Mouse (Mus musculus) spleen, postnatal 36 days (tissue): Measurements from ENCODE around the gene Tmem140.

Experiments
- DNase-seq, 2 experiments: peaks; one replicate each; pipeline ENCODE4 v3.0.0; 2022; ENCODE audit warnings: low spot score in 2 of 2, mixed read lengths in 1 of 2

Gene Tmem140

DNA sequence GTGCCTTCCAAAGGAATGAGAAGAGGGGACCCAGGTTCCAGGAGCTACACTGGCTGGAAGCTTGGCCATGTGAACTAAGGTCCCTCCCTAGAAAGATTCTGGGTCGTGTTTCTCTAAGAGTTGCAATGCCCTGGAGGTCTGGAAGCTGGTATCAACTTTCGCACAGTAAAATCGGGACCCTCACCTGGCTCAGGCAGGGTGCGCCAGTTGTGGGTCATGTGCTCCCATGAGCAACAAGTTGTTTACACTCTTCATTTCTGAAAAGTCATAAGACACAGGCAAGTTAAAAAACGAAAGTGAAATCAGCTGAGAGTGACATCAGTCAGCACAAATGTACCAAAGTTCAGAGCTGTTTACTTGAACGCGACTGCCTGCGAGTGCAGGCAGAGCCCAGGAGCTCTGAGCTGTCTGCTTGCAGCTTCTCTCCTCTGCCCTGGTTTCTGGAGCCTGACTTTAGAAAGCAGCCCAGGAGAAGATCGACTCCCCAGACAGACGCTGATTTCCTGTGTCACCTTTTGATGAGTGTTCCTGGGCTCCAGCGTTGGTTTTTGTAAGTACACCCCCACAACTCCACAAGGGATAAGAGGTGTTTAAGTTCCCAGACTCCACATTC lies at the start of gene Tmem140:
Gene Tmem140 (plus strand): TSS at position 356 of the 613 bp plus-strand sequence.
- DNase-seq, result peak; percentile 48 to 64

DNA sequence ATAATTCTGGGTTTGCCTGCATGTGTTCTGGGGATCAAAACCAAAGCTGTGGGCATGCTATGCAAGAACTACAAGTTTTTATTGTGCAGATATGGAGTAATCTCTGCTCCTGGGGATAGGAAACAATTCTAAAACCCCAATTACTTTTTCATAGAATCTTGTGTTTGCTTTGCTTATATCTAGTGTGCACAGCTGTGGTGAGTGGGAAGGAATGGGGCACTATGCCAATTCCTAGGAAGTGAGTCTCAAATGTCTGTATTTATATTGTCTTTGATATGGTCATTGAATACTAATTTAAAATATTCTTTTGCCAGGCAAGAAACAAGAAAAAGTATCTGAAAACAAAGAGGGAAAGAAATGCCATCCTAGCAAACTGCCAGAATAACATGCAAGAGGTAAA lies 38.5 kb upstream of the Tmem140 start:
- DNase-seq, result no peak

DNA sequence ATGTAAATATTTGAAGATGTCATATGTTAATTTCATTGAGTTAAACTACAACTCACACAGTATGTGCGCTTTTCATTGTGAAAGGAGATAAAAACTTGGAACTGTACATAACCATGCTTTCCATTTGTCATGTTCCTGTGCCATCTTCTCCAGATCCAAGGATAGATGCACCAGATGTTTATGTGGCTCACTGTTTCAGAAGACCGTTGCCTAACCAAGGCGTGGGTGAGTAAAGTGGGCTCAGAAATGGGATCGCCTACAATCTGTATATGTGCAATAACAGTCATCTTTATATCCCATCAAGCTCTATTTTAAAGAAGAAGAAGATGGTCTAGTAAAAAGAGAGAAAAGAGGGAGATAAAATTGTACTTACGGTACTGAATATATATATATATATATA lies 30.6 kb upstream of the Tmem140 start:
- no peak for DNase-seq

DNA sequence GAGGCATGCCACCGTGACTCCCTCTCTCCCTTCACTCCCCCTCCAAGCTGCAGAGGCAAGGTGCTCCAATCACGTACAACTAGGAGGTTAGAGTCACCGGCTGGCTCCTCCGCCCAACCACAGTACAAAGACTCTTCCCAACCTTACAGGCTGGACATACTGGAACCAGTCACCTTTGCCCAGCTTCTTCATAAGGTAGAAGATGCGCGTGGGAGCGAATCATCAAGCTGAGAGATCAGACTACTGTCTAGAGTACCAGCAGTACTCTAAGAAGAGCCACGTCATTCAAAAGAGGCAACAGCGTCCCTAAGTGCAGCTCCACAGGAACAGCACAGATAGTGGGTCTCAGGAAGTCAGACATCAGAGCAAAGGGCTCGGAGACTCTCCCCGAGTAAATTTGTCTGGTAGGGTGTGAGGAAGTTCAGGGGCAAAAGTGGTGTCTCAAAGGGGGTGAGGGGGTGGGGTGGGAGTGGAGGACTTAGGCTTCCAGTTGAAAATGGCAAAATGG lies 1.3 kb upstream of the Tmem140 start:
- no peak for DNase-seq

DNA sequence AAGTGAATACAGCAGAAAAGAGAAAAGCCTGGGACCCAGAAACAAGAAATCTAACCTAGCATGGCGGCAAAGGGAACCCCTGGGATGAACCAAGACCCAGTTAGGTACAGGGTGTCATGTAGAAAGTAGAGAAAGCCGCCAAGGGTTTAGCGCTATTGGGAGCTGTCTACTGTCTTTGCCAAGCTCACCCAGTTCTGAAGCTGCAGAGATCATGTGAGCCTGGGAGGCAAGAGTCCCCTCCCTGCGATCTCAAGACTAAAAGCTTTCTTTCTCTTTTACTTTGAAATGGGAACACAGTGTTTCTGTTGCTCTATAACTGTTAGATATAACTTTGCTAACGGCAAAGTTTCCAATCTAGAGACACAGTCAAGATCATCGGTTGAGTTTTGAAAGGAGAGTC lies 565 bp upstream of the Tmem140 start:
- peak in 1 of 2 experiments; percentile 40 for DNase-seq

DNA sequence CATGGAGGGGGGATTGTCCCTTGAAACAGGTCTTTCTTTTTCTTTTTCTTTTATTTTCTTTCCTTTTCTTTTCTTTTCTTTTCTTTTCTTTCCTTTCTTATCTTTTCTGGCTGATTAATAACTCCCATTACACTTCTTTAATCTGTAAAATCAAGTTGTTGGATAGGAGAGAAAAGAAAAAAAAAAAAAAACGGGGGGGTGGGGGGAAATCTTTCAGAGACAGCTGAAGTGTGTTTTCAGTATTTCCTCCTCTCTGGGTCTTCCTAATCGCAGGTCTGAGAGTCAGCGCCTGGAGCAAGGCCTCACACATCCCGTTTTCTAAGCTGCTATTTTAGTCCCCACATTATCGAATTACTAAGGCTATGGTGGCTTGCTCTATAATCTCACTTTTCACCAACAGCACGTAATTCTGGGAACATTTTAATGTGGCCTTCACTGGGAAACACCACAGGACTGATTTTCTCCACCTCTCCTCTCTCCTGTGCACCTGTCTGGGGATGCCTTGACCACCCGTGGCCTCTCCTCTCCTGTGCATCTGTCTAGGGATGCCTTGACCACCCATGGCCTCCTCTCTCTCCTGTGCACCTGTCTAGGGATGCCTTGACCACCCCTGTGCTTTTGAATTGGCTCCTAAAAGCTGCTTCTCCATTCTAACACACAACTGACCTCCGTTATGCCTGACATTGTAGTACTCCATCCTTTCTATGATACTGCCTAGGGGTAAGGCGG lies 1.0 kb downstream of the Tmem140 start:
- no peak for DNase-seq

DNA sequence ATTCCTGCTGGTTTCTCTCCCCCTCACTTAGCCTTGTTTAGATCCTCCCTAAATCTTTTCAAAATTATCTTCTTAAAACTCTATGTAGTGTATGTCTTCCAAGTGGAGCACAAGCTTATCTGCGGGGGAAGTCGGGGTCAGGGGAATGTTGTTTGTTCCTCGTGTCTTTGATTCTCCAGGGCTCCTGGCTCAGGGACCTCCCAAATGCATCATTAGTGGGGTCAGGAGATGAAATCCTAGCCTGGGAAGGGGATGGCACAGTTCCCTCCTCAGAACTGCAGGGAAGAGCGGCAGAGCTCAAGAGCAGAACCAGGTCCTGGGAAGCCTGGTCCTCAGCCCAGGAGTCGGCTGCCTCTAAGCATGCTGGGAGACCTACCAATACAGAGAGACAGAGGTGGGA lies 2.3 kb downstream of the Tmem140 start:
- DNase-seq, result no peak

DNA sequence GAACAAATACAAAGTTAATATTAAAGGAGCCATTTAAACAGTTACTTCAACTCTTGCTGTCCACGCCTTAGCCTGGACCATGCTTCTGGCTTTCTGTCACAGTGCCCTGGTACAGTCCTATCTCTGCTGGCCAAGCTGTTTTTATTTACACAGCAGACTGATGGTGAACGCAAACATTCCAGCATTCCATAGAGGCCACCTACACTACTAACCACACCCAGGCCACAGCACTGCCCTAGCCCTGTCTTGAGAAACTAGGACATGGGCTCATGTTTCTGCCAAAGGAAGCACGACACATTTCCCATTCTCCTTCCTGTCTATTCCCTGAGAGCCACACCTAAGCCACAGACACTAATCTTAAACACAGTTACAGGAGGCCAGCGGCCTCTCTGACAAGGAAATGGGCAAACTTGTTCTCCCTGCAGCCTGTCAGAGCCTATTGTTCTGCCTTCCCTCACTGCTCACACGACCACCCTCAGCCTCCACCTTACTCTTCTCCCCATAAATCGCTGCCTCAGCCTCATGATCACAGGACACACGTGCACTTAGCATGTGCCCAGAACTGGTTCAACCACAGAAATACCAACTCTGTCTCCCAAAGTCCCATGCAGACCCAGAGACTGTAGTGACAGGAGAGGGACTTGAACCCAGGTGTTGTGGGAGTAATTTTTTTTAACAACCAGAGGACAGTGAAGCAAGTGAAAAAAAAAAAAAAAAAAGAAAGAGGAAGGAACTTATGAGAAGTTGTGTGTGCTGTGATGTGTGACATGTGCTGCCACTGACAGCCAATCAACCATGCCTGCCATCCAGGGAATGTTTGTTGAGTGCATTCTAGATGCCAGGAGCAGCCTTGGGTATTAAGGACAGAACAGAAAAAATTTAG lies 3.0 kb downstream of the Tmem140 start:
- DNase-seq, result no peak

DNA sequence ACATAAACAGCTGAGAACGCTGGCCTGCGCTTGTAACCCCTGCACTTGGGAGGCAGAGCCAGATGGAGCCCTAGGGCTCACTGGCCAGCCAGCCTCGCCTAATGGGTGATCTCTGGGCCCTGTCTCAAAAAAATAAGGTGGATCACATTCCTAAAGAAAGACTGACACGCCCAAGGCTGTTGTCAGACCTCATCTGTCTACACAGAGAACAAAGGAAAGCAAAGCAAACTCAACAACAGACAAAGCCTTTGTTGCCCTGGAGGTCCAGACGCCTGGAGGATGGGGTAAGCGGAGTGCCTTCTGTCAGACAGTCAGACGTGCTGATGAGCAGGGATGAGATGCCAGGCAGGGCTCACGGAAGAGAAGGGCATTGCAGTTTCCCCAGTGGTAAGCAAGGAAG lies 3.8 kb downstream of the Tmem140 start:
- DNase-seq, result no peak

DNA sequence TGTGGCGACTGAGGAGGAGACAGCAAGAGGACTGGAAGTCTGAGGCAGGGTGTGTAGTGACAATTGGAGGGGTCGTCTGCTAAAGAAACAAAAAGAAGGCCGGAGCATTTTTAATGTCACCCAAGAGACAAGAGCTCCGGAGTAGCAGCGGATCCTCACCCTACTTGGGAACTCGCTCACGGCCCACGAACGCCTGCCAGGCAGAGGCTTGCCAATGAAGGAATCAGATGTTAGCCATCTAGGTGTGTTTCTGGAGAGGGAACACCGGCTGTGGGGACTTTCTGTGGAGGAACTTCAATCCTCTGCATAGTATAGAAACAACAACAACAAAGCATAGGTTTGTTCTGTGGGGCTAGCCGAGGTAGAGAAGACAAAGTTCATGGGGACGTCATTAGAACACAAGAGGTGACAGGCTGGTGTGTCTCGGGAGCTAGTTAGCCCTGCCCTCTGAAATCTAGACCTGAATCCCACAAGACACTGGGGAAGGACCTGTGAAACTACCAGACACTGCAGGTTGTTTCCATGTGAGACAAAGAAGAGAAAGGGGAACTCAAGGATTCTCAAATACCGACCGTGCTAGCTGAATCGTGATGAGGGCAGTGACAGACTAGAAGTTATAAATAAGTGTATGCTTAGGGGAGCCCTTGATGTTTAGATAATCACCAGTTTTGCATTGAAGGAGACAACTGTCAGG lies 4.5 kb downstream of the Tmem140 start:
- no peak for DNase-seq

DNA sequence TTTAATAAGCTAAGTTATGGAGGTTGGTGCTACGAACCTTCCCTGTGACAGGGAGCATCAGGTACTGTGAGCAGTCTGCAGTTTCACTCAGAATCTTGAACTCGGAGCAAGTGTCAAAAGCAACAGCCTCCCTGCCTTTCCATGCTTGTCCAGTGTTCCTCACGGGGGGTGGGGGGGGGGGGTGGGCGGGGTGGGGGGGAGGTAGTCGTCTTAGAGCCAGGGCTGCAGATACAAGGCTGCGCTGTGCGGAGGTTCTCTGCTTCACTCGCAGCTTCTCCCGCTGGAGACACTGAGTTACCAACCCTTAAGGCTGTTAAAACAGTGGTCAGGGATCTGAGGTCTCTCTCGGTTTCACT lies 5.0 kb downstream of the Tmem140 start:
- no peak for DNase-seq

DNA sequence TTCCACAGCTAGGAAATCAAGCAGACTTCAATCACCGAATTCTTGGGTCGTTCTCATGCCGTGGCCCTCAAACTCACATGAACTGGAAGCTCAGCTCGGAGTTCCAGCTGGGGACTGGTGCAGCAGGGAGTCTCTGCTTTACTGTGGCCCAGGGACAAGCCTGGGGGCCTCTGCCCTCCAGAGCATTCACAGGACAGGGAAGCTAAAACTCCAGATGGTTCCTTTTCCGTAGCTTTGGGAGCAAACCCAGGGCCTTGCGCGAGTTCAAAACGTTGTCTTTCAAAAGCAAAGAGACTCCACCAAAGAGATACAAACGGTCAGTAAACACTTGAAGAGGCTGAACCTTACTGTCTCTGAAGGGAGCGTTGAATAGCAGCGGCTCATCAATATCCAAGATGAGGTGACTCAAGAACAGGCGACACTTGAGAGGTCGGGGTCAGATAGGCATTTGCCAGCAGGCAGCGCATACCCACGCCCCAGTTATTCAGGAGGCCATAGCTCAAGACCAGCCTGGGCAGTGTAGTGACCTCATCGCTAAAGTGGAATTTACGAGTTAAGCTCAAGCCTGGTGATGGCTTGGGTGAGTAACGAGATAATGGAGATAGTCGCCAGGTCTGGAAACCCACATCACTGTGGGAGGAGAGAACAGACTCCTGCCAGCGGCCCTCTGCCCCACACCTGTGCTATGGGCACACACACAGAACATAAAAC lies 5.7 kb downstream of the Tmem140 start:
- no peak for DNase-seq

DNA sequence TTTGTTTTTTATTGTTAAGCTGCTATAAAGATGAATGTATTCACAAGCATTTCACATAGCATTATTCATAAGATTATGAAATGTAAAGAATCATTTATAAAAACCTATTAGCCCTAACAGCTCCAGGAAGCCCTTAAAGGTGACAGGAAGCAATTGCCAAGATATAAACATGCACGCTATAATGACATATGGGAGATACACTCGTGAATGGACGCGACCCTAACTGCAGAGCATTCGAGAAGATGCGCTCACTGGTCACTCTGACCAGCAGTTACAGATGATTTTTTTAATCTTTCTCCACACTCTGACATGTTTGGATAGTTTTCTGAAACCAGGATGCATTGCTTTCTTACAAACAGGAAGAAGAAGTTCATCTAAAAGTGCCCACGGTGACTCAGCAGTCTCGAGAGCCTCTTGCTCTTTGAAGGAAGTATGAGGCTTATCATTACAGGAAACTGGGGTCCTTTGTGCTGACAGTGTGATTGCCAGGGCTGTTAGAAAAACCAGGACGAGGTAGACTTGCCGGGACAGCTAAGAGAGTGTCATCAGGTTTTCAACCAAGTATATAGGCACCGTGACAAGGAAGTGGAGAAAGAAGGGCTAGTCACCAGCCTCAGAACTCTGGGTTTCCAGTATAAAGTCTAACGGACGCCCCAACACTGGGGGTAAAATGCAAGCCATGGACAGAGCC lies 6.4 kb downstream of the Tmem140 start:
- peak; percentile 53 to 68 for DNase-seq

DNA sequence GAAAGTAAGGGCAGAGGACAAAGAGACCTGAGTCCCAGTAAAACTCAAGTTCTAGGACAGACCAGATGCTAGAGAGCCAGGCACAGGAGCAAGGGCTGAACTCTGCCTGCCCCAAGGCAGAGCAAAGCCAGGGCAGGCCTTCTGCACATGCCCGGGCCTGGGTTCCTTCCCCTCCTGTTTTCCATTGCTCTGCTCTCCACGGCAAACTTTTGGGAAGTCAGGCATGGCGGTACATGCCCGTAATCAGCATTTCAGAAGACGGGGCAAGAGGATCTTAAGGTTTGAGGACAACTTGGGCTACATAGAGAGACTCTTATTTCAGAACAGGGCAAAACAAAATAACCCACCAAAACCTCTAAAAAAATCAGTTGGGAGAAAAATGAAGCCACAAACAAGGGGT lies 7.2 kb downstream of the Tmem140 start:
- no peak for DNase-seq

DNA sequence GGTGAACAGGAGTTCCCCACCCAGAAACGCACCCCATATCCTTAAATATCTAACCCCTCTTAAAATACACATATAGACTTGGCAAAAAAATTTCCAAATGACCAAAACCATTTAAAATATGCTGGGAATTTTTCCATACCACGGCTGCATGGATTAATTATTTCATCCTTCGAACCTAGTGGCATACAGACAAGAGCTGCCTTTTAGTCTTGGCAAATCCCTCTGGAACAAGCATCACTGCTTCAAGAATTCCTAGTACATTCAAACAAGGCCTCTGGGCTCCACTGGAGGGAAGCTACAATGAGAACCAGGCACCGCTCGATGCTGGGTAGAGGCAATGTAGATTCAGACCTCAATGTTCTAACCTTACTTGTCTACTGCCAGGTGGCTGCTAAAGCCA lies 7.8 kb downstream of the Tmem140 start:
- no peak for DNase-seq

DNA sequence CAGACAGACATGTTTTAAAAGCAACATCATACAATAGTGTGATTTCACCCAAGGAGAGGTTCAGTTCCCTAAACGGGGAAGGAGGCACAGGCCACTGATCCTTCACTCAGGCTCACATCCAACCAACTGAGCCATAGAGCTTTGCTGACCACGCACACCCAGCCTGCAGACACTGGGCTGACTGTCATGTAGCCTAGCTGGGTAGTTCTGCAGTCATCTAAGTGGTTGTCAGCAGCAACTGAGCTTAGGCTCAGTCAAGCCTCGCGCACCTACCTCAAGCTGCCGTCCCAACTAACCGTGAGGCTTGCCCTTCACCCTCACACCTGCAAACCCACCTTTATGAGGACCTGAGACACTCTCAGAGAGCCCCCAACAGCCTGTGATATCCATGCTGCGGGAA lies 9.0 kb downstream of the Tmem140 start:
- no peak for DNase-seq

DNA sequence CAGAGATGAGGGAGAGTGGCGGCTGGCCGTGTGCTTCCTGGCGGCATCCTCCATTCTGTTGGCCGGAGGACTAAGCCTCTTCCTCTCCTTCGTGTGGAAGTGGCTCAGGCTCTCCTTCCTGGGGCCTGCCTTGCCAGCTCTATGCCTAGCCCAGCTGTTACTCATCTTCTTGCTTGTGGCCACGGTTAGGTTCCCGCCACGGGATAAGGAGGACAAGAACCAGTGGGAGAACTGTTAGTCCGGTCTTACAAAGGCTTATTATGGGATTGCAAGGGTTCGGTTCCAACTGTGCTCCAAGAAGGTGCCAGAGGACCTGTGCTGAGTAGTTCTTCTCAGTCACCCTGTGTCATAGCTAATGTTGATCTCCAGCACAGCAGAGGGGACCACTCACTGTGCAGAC lies 9.9 kb downstream of the Tmem140 start:
- no peak for DNase-seq

DNA sequence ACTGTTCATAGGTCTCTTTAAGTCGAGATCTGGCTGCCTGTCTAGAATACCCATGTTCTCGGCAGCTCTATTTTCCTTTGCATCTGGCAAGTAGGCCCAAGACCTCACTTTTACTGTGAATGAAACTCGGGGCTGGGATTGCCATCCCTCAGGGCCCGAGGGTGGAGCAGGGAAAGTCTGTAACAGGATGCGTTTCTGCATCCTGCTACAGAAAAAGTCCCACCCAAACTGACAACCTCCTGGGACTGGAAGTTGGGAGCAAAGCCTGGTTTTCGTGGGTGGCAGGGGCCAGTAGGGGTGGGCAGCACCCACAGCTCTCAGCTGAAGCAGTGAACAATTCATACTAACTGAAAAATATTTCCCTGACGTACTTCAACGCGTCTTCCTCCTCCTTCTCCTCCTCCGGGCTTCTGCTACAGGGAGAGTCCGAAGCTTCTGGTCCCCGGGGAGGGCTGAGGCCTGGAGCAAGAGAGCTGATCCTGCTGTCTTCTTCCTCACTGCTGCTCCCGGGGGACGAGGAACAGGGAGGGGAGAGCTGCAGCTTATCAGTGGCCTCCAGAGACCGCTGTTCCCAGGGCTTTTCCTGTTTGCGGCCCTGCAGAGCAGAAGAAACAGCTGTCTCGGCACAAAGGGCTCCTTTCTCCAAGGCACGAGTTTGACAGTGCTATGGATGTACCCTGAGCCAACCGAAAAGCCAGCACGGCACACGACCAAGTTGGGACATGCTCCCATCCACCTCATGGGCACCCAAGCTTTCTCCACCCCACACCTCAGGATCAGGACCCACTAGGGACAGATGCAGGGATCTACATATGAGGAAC lies 11.4 kb downstream of the Tmem140 start:
- peak; percentile 44 to 54 for DNase-seq

DNA sequence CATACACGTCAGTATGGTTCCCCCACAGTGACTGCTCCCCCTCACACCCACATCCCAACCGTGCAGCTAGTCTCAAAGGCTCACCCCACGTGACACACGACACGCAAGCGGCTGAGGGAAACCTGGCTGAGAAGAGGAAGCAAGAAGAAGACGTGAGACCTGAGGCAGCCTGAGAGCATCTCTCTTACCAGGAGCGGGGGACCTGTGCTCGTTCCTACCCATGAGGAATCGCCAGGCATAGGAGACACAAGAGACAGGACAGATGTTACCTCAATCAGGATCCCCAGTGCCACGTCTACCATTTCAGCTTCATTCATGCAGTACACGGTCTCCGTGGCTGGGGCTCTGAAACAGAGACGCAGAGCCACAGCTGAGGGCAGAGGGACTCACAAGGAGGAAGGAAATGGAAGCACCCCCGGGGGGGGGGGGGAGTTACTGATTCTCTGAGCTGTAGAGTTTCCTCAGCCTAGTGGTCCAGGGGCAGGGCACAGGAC lies 12.4 kb downstream of the Tmem140 start:
- peak; percentile 81 to 82 for DNase-seq
